Mouse (Mus musculus): Measurements from ENCODE around the gene Bmp6. TPM values are rescaled to one million over a fixed set of nuclear protein-coding genes. Genes with fewer than 3 reads are reported as not detected.

Gene Bmp6
- polyA plus RNA-seq, 1 experiment from 2014 or later: 0.25 TPM

GRCm38 (mm10) chr13:38484701-38485100 is 139.8 kb downstream of the Bmp6 start:
- Histone ChIP-seq H3K27ac (replicated peaks) (no peak overlapping the region), H3K4me1 (replicated peaks) (no peaks in the 10 kb centered on the region), H3K4me3 (replicated peaks) (no peak overlapping the region), H3K36me3 (replicated peaks) (no peaks in the 10 kb centered on the region), H3K4me2 (no peak overlapping the region), H3K9me3 (replicated peaks) (no peaks in the 10 kb centered on the region), H3K9ac (no peak overlapping the region), H3K27me3 (no peaks in the 10 kb centered on the region)
- WGBS (ENCODE audit: insufficient replicate concordance): 64% methylated on average over 5 of the region's 5 CpGs
- ATAC-seq (ENCODE audit: insufficient read depth): no peak

GRCm38 (mm10) chr13:38486767-38487166 is 141.9 kb downstream of the Bmp6 start:
- no peak overlapping the region for H3K4me3 ChIP-seq (replicated peaks)
- H3K27ac ChIP-seq (replicated peaks): no peak overlapping the region
- H3K4me2 ChIP-seq: no peak overlapping the region
- no peaks in the 10 kb centered on the region for H3K36me3 ChIP-seq (replicated peaks)
- no peaks in the 10 kb centered on the region for H3K9me3 ChIP-seq (replicated peaks)
- no peaks in the 10 kb centered on the region for H3K27me3 ChIP-seq
- H3K4me1 ChIP-seq (replicated peaks): no peaks in the 10 kb centered on the region
- H3K9ac ChIP-seq: no peak overlapping the region
- no peak for ATAC-seq (ENCODE audit: insufficient read depth)
- 58% methylated on average over 6 of the region's 6 CpGs for WGBS (ENCODE audit: insufficient replicate concordance)

GRCm38 (mm10) chr13:38496715-38497114 is 151.8 kb downstream of the Bmp6 start:
- Histone ChIP-seq H3K4me3 (replicated peaks) (no peak overlapping the region), H3K27me3 (no peaks in the 10 kb centered on the region), H3K9ac (no peak overlapping the region), H3K36me3 (replicated peaks) (peaks cover 16% of the 10 kb centered on the region), H3K9me3 (replicated peaks) (no peaks in the 10 kb centered on the region), H3K4me2 (no peak overlapping the region), H3K4me1 (replicated peaks) (no peaks in the 10 kb centered on the region), H3K27ac (replicated peaks) (no peak overlapping the region)
- ATAC-seq (ENCODE audit: insufficient read depth): no peak
- WGBS (ENCODE audit: insufficient replicate concordance): 46% methylated on average over 3 of the region's 3 CpGs

GRCm38 (mm10) chr13:38501314-38501713 is 156.4 kb downstream of the Bmp6 start:
- Histone ChIP-seq H3K27me3 (no peaks in the 10 kb centered on the region), H3K4me2 (no peak overlapping the region), H3K9me3 (replicated peaks) (no peaks in the 10 kb centered on the region), H3K9ac (no peak overlapping the region), H3K4me3 (replicated peaks) (no peak overlapping the region), H3K36me3 (replicated peaks) (peaks cover 57% of the 10 kb centered on the region), H3K27ac (replicated peaks) (no peak overlapping the region), H3K4me1 (replicated peaks) (0 out of 2 replicates have a peak, but pooled peaks cover 7% of the 10 kb centered on the region)
- WGBS (ENCODE audit: insufficient replicate concordance): 76% methylated on average over 12 of the region's 12 CpGs
- no peak for ATAC-seq (ENCODE audit: insufficient read depth)

- peaks cover 75% of the 10 kb centered on the region for H3K36me3 ChIP-seq (replicated peaks)
These were observed 158.4 kb downstream of the Bmp6 start for GRCm38 (mm10) chr13:38503137-38503849.

GRCm38 (mm10) chr13:38506320-38506719 is 161.4 kb downstream of the Bmp6 start:
- H3K4me2 ChIP-seq: no peak overlapping the region
- no peaks in the 10 kb centered on the region for H3K9me3 ChIP-seq (replicated peaks)
- ATAC-seq (ENCODE audit: insufficient read depth): no peak
- 0 out of 2 replicates have a peak, but pooled peaks cover 7% of the 10 kb centered on the region for H3K4me1 ChIP-seq (replicated peaks)
- H3K9ac ChIP-seq: no peak overlapping the region
- peaks cover 88% of the 10 kb centered on the region for H3K36me3 ChIP-seq (replicated peaks)
- no peaks in the 10 kb centered on the region for H3K27me3 ChIP-seq
- H3K4me3 ChIP-seq (replicated peaks): no peak overlapping the region
- no peak overlapping the region for H3K27ac ChIP-seq (replicated peaks)
- 73% methylated on average over 8 of the region's 8 CpGs for WGBS (ENCODE audit: insufficient replicate concordance)

More at GRCm38 (mm10) chr13:38503137-38503849, 158.4 kb downstream of the Bmp6 start:
- H3K27me3 ChIP-seq: no peaks in the 10 kb centered on the region
- H3K27ac ChIP-seq (replicated peaks): no peak overlapping the region
- 0 out of 2 replicates have a peak, but pooled peaks cover 7% of the 10 kb centered on the region for H3K4me1 ChIP-seq (replicated peaks)
- WGBS (ENCODE audit: insufficient replicate concordance): 75% methylated on average over 14 of the region's 14 CpGs
- no peak overlapping the region for H3K9ac ChIP-seq
- no peak overlapping the region for H3K4me3 ChIP-seq (replicated peaks)
- H3K4me2 ChIP-seq: no peak overlapping the region
- no peaks in the 10 kb centered on the region for H3K9me3 ChIP-seq (replicated peaks)
- no peak for ATAC-seq (ENCODE audit: insufficient read depth)

- ATAC-seq (ENCODE audit: insufficient read depth): no peak
- Histone ChIP-seq H3K9ac (no peak overlapping the region), H3K27ac (replicated peaks) (no peak overlapping the region), H3K4me1 (replicated peaks) (0 out of 2 replicates have a peak, but pooled peaks cover 7% of the 10 kb centered on the region), H3K9me3 (replicated peaks) (no peaks in the 10 kb centered on the region), H3K27me3 (no peaks in the 10 kb centered on the region), H3K36me3 (replicated peaks) (peaks cover 84% of the 10 kb centered on the region), H3K4me2 (no peak overlapping the region), H3K4me3 (replicated peaks) (no peak overlapping the region)
- WGBS (ENCODE audit: insufficient replicate concordance): 77% methylated on average over 10 of the region's 10 CpGs
These were observed 162.0 kb downstream of the Bmp6 start for GRCm38 (mm10) chr13:38506936-38507335.

GRCm38 (mm10) chr13:38509681-38510341 is 164.9 kb downstream of the Bmp6 start:
- H3K4me2 ChIP-seq: no peak overlapping the region
- peaks cover 83% of the 10 kb centered on the region for H3K36me3 ChIP-seq (replicated peaks)
- no peak overlapping the region for H3K4me3 ChIP-seq (replicated peaks)
- no peak for ATAC-seq (ENCODE audit: insufficient read depth)
- H3K27me3 ChIP-seq: no peaks in the 10 kb centered on the region
- H3K9me3 ChIP-seq (replicated peaks): no peaks in the 10 kb centered on the region
- WGBS (ENCODE audit: insufficient replicate concordance): 77% methylated on average over 8 of the region's 8 CpGs
- no peaks in the 10 kb centered on the region for H3K4me1 ChIP-seq (replicated peaks)
- H3K9ac ChIP-seq: no peak overlapping the region
- no peak overlapping the region for H3K27ac ChIP-seq (replicated peaks)

- H3K27ac ChIP-seq (replicated peaks): no peak overlapping the region
- no peaks in the 10 kb centered on the region for H3K9me3 ChIP-seq (replicated peaks)
- 0 out of 2 replicates have a peak, but pooled peaks cover 7% of the 10 kb centered on the region for H3K4me1 ChIP-seq (replicated peaks)
- H3K27me3 ChIP-seq: no peaks in the 10 kb centered on the region
- no peak for ATAC-seq (ENCODE audit: insufficient read depth)
- WGBS (ENCODE audit: insufficient replicate concordance): 67% methylated on average over 10 of the region's 10 CpGs
- H3K4me3 ChIP-seq (replicated peaks): no peak overlapping the region
- H3K36me3 ChIP-seq (replicated peaks): peaks cover 73% of the 10 kb centered on the region
- H3K4me2 ChIP-seq: no peak overlapping the region
- H3K9ac ChIP-seq: no peak overlapping the region
These were observed 167.1 kb downstream of the Bmp6 start for GRCm38 (mm10) chr13:38511979-38512378.

GRCm38 (mm10) chr13:38513921-38514320 is 169.0 kb downstream of the Bmp6 start:
- ATAC-seq (ENCODE audit: insufficient read depth): no peak
- Histone ChIP-seq H3K4me2 (no peak overlapping the region), H3K27me3 (no peaks in the 10 kb centered on the region), H3K4me1 (replicated peaks) (0 out of 2 replicates have a peak, but pooled peaks cover 7% of the 10 kb centered on the region), H3K4me3 (replicated peaks) (no peak overlapping the region), H3K9ac (no peak overlapping the region), H3K9me3 (replicated peaks) (no peaks in the 10 kb centered on the region), H3K27ac (replicated peaks) (no peak overlapping the region), H3K36me3 (replicated peaks) (peaks cover 74% of the 10 kb centered on the region)
- WGBS (ENCODE audit: insufficient replicate concordance): 85% methylated on average over 7 of the region's 7 CpGs

- H3K4me2 ChIP-seq: no peak overlapping the region
- no peak overlapping the region for H3K4me3 ChIP-seq (replicated peaks)
- peaks cover 74% of the 10 kb centered on the region for H3K36me3 ChIP-seq (replicated peaks)
- no peaks in the 10 kb centered on the region for H3K9me3 ChIP-seq (replicated peaks)
- peak; percentile 57; the same call in 1 of the 2 replicates for ATAC-seq (ENCODE audit: insufficient read depth)
- WGBS (ENCODE audit: insufficient replicate concordance): 71% methylated on average over 2 of the region's 2 CpGs
- H3K27me3 ChIP-seq: no peaks in the 10 kb centered on the region
- no peak overlapping the region for H3K27ac ChIP-seq (replicated peaks)
- H3K4me1 ChIP-seq (replicated peaks): 0 out of 2 replicates have a peak, but pooled peaks cover 7% of the 10 kb centered on the region
- no peak overlapping the region for H3K9ac ChIP-seq
These were observed 170.5 kb downstream of the Bmp6 start for GRCm38 (mm10) chr13:38515431-38515830.

Data from liver, embryonic 15.5 days (tissue).